Mouse (Mus musculus) hindbrain, embryonic 14.5 days (tissue): ENCODE measurements around the gene Grm4. TPM values are rescaled to one million over a fixed set of nuclear protein-coding genes. Genes with fewer than 3 reads are reported as not detected.
A peak's percentile ranks its signal among the peaks of the same experiment; 100 is the strongest.

Source experiments
- ATAC-seq: fragments of 200-750 bp; cut with Nextera tagmentation; 2 replicates; pipeline ENCODE4 v1.8.0; 2017; ENCODE audit warnings: moderate number of reproducible peaks, mild to moderate bottlenecking, moderate TSS enrichment, moderate library complexity; ENCODE audit not compliant: low FRiP score
- DNase-seq: peaks from one replicate; pipeline ENCODE4 v3.0.0-alpha.2; 2015; ENCODE audit warnings: low spot score
- H3K27ac ChIP-seq: fragments of 300-500 bp; sonication (generic); 2 replicates; pipeline ENCODE4 v1.5.1; 2014; ENCODE audit warnings: mild to moderate bottlenecking, moderate library complexity
- H3K27me3 ChIP-seq: fragments of 300-500 bp; sonication (generic); 2 replicates; pipeline ENCODE4 v1.6.1; 2014; ENCODE audit warnings: mild to moderate bottlenecking, low read length, mixed read lengths; ENCODE audit not compliant: control insufficient read depth, insufficient read depth
- H3K36me3 ChIP-seq: fragments of 300-500 bp; sonication (generic); replicated peaks from 2 replicates; pipeline ENCODE4 v1.6.1; 2014; ENCODE audit not compliant: control insufficient read depth, insufficient read depth
- H3K4me1 ChIP-seq: fragments of 300-500 bp; sonication (generic); replicated peaks from 2 replicates; pipeline ENCODE4 v1.6.1; 2014; ENCODE audit warnings: antibody characterized with exemption, low read length, mixed read lengths; ENCODE audit not compliant: control insufficient read depth, insufficient read depth
- H3K4me2 ChIP-seq: fragments of 300-500 bp; sonication (generic); replicated peaks from 2 replicates; pipeline ENCODE4 v1.6.1; 2014; ENCODE audit warnings: mild to moderate bottlenecking, moderate library complexity
- H3K4me3 ChIP-seq: fragments of 300-500 bp; sonication (generic); replicated peaks from 2 replicates; pipeline ENCODE4 v1.5.1; 2014; ENCODE audit warnings: mild to moderate bottlenecking, low read length
- H3K9ac ChIP-seq: fragments of 300-500 bp; sonication (generic); 2 replicates; pipeline ENCODE4 v1.6.1; 2014
- H3K9me3 ChIP-seq: fragments of 300-500 bp; sonication (generic); 2 replicates; pipeline ENCODE4 v1.6.1; 2016; ENCODE audit warnings: low read length; ENCODE audit not compliant: control insufficient read depth
- WGBS: fragments of 180-500 bp; shearing (Covaris S2); extraction: QIAGEN DNeasy Blood & Tissue Kit; methylation state at CpG from one replicate; pipeline ENCODE4 v1.1.7; 2014; 5-methylcytosine and 5-hydroxymethylcytosine counted together
- polyA plus RNA-seq: library from polyadenylated mRNA; unstranded; fragments of >200 nt; fragmentation: Nextera tagmentation; extraction: Ambion mirVana; gene quantifications from 2 replicates; pipeline ENCODE4 v1.2.1, GENCODE M21; 2014

The Grm4 gene
- polyA plus RNA-seq, 1 experiment from 2014 or later = 9.0 TPM

DNA sequence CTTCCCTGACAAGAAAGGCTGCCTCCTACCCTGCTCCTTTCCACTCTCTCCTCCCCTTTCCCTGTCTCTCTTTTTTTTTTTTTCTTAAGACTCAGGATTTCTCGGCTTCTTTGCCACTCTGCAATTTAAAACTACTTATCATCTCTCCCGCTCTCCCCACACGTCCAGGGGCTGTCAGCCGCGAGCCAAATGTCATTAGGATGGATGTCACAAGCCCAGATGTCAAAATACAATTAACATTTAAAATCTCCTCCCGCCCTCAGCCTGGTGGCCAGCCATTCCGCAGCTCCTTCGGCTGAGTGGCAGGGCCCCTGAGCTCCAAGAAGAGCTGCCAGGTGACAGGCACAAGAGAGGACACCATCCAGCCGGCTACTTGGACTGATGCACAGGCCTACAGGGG, 2.9 kb downstream of the Grm4 start:
- H3K36me3 ChIP-seq = no peaks in the 10 kb centered on the region
- no peak overlapping the region for H3K4me3 ChIP-seq
- WGBS = 10% methylated on average over 9 of the region's 9 CpGs
- H3K4me2 ChIP-seq = no peak overlapping the region
- DNase-seq = no peak
- no peak overlapping the region for H3K9ac ChIP-seq
- H3K27me3 ChIP-seq = peaks cover 19% of the 10 kb centered on the region
- peaks cover 22% of the 10 kb centered on the region; the same call in 1 of the 2 replicates for H3K4me1 ChIP-seq
- no peak for ATAC-seq
- H3K27ac ChIP-seq = 0 out of 2 replicates have a peak overlapping the region, but pooled peaks have one; percentile 14
- H3K9me3 ChIP-seq = no peaks in the 10 kb centered on the region

DNA sequence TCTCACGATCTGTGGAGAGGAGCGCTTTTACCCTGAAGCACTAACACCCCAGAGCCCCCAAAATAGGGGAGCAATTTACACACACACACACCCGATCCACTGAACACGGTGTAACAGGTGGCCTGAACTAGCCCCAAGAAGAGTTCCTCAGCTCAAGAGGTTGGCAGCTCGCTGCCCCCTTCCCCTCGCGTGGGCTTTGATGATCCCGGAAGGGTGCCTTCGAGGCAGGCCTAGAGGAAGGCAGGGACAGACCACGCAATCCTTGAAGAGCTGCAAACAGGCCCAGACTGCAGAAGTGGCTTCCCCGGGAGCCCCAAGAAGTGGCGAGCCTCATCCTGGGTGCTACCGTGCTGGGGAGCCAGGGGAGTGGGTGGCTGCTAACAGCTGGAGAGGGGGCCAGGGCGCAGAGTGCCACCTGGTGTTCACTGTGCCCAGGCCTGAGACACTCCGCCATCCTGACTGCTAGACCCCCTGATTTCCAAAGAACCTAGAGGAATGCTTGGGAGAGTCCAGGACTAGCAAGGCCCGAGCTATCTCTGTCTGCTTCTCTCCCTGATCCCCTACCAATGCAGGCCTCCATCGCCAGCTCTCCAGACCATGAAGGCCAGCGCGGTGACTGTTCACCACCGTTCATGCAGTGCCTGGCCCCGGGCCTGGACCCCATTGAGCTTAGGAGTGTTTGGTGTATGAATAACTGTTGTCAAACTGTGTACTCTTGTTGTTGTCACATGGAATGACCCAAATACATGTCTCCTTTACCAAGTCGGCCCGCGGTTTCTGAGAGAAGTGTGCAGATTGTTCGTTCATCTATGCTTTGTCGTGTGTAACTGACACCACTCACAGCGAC, 7.1 kb downstream of the Grm4 start:
- Histone ChIP-seq H3K27ac (no peak overlapping the region), H3K36me3 (no peaks in the 10 kb centered on the region), H3K4me2 (peak overlapping the region; percentile 97), H3K9ac (no peak overlapping the region), H3K27me3 (peaks cover 9% of the 10 kb centered on the region), H3K4me3 (peak overlapping the region; percentile 70), H3K9me3 (no peaks in the 10 kb centered on the region), H3K4me1 (peaks cover 23% of the 10 kb centered on the region)
- ATAC-seq = 0 out of 2 replicates have a peak, but pooled peaks have one; percentile 21
- WGBS = 31% methylated on average over 27 of the region's 27 CpGs
- no peak for DNase-seq

DNA sequence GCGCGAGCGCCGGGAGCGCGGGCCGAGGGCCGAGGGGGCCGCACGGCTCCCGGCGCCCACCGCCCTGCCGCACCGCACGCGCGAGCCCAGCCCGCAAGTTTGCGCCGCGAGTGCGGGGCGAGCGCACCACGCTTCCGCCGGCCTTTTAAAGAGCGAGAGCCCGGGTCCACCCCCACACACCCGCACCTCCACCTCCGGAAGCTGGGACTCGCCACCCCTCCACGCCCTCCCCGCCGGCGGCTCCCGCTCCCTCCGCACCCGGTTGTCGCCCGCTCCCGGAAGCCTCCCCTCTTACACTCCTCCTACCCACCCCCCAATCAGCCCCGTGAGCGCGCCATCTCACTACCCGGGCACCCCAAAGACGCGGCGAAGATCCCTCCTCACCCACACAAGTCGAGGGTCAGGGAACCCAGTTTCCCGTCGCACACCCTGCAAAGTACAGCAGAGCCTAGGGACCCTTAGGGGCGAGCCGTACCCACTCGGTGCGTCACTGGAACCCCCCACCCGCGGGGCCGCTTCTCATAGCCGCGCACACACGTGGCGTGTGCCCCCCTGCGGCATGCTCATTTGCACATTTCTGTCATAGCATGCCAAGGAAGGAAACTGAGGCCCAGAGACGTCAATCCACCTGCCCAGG, 7.8 kb downstream of the Grm4 start:
- peaks cover 15% of the 10 kb centered on the region for H3K27me3 ChIP-seq
- DNase-seq (no peak), ATAC-seq (peak; percentile 34; the same call in 1 of the 2 replicates)
- peak overlapping the region; percentile 97 for H3K4me2 ChIP-seq
- WGBS = under 1% methylated on average over 35 of the region's 66 CpGs
- H3K27ac ChIP-seq = peak overlapping the region; percentile 66
- no peaks in the 10 kb centered on the region for H3K9me3 ChIP-seq
- peaks cover 16% of the 10 kb centered on the region for H3K4me1 ChIP-seq
- peak overlapping the region; percentile 78 for H3K9ac ChIP-seq
- H3K36me3 ChIP-seq = no peaks in the 10 kb centered on the region
- H3K4me3 ChIP-seq = peak overlapping the region; percentile 70

DNA sequence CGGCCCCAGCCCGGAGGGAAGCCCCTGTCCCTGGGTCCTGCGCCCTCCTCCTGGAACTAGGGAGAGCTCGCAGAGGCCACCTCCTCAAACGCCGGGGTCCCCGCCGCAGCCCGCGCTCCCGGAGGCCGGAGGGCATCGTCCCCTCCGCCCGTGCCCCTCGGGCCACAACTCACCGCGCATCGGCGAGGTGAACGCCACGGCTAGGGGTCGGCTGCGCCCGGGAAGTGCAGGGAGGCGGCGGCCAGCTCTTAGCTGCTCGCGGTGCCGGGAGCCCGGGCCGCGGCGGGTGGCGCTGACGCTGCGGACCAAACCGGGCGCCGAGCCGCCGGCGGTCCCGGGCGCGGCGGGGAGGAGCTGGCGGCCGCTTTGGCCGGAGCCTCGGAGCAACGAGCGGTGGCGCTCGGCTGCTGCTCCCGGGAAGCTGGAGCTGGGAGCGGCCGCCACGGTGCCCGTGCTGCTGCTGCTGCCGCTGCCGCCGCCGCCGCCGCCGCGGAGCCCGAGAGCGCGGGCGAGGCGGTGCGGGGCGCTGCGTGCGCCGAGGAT, 8.5 kb downstream of the Grm4 start:
- ATAC-seq = no peak
- H3K9me3 ChIP-seq = no peaks in the 10 kb centered on the region
- H3K4me3 ChIP-seq = peak overlapping the region; percentile 70
- H3K4me1 ChIP-seq = peaks cover 16% of the 10 kb centered on the region
- WGBS = under 1% methylated on average over 61 of the region's 78 CpGs
- H3K27ac ChIP-seq = peak overlapping the region; percentile 66
- H3K4me2 ChIP-seq = peak overlapping the region; percentile 97
- peak overlapping the region; percentile 78 for H3K9ac ChIP-seq
- H3K27me3 ChIP-seq = peaks cover 16% of the 10 kb centered on the region
- no peak for DNase-seq
- H3K36me3 ChIP-seq = no peaks in the 10 kb centered on the region

DNA sequence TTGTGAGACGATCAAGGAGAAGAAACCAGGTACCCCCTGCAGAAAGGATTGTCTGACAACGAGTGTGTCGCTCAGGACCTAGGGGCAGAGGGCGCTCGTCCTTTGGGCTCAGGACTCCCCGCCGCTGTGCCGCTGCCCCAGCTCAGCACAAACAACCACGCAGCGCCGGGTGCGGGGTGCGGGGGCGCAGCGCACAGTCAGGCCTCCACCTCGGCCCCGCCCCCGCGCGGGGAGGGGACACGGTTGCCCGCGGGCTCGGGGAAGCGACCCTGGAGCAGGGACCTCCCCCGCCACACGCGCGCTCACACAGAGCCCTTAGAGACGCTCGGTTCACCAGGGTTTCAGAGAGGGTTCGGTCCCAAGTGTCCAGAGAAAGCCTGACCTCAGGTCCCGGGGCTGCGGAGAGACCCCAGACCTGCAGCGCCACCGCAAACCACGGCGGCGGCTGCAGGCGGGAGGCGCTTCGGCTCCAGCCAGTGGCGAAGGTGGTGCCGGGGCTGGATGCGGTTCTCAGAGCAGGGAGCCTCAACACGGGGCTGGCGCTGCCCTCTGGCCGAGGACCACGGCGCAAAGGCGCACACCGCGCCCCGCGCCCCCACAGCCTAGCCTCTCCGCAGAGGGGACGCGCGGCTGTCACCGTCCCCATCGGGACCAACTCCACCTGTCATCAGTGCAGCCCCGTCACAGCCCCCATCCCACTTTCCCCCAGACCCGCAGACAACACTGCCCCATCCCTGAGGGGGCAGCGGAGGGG, 9.2 kb downstream of the Grm4 start:
- Histone ChIP-seq H3K27ac (peak overlapping the region; percentile 66; the same call in 1 of the 2 replicates), H3K36me3 (no peaks in the 10 kb centered on the region), H3K9me3 (no peaks in the 10 kb centered on the region), H3K4me2 (peak overlapping the region; percentile 97), H3K27me3 (peaks cover 16% of the 10 kb centered on the region), H3K9ac (peak overlapping the region; percentile 78), H3K4me1 (peaks cover 16% of the 10 kb centered on the region), H3K4me3 (peak overlapping the region; percentile 70)
- ATAC-seq (no peak; the same call in 1 of the 2 replicates), DNase-seq (no peak)
- WGBS = under 1% methylated on average over 57 of the region's 64 CpGs

DNA sequence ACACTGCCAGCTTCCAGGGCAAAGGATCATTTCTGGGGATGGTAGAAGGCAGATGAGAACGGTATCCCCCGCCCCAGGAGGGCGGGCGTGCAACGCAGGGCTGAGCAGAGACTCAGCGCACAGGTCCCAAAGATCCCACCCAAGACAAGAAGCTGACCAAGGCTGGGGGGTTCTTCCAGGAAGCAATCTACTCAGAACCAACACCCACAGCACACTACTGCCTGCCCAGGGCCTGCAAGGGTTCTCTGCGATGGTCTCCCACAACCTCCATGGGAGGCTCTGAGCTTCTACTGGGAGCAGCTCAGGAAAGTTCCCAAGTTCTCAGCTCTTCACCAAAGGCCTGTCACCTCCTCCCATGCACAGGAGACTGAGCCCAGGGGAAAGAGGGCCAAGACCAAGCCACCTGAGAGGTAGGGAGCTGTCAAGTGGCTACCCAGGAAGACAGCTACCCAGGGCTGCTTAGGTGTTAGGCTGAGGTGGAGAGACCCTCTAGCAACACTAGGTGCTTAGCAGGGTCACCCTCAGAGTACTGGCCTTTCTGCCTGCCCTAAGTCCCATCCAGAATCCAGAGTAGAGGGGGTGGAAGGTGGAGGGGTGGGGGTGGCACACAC, 10.0 kb downstream of the Grm4 start:
- no peaks in the 10 kb centered on the region for H3K36me3 ChIP-seq
- peaks cover 16% of the 10 kb centered on the region for H3K4me1 ChIP-seq
- H3K9ac ChIP-seq = peak overlapping the region; percentile 78; the same call in 1 of the 2 replicates
- WGBS = 86% methylated on average over 7 of the region's 7 CpGs
- no peak overlapping the region for H3K27ac ChIP-seq
- H3K4me3 ChIP-seq = peak overlapping the region; percentile 70
- H3K27me3 ChIP-seq = peaks cover 16% of the 10 kb centered on the region
- ATAC-seq = no peak
- H3K9me3 ChIP-seq = no peaks in the 10 kb centered on the region
- peak overlapping the region; percentile 97 for H3K4me2 ChIP-seq
- no peak for DNase-seq

DNA sequence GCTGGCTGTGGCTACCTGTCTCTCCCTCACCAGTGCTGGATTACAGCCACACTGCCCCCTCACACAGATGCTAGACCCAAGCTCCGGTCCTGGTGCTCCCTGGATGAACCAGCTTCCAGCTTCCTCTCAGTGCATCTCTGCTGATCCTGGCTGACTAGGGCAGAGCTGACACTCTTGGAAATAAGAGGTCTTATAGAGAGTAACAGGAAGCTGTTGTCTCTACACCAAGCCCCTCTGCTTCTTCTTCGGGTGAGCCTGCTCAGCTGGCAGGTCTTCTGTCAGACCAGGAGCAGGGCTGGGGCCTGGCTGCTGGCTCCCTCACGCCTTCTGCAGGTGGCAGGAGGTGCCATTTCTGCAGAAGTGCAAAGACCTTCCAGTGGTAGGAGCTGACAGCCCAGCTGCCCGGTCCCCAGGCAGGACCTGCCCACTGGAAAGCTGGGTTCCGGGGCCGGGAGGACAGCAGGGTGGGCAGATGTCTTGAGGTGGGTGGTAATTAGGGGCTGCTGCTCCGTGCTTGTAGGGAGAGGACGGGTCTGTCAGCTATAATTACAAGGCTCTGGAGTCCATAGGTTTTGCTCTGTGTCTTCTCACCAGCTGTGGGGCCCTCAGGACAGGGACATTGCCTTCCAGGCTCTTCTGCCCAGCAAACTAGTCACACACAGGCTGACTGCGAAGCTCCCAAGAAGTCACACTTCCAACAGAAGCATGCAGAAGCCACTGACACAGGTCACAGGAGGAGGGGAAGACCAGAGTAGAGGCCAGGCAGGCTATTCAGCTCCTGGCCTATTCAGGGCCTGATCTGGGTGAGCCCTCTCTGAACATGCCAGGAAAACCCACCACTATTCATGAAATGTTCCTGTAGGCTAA, 10.7 kb downstream of the Grm4 start:
- no peak for ATAC-seq
- peak overlapping the region; percentile 21; the same call in 1 of the 2 replicates for H3K9ac ChIP-seq
- H3K27ac ChIP-seq = no peak overlapping the region
- no peaks in the 10 kb centered on the region for H3K36me3 ChIP-seq
- DNase-seq = no peak
- peak overlapping the region; percentile 97 for H3K4me2 ChIP-seq
- H3K9me3 ChIP-seq = no peaks in the 10 kb centered on the region
- H3K27me3 ChIP-seq = peaks cover 16% of the 10 kb centered on the region
- H3K4me3 ChIP-seq = no peak overlapping the region
- H3K4me1 ChIP-seq = peaks cover 16% of the 10 kb centered on the region
- WGBS = 47% methylated on average over 9 of the region's 9 CpGs

DNA sequence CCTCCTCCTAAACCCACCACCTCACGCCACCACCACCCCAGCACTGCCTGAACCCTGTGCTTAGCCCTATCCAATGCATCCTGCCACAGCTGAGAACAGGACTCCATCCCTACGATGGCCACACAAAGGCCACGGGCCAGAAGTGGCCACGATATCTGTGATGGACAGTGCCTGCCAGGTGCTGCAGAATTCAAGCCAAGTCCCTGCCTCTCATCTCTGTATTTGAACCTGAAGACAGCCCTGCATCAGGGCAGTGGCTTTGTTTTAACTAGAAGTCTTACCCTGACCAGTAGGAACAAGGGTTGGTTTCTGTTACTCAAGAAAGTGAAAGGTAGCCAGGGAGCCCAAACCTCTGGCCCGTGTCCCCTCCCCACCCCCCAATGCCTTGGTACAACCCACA, 12.1 kb downstream of the Grm4 start:
- Histone ChIP-seq H3K36me3 (no peaks in the 10 kb centered on the region), H3K27ac (no peak overlapping the region), H3K9me3 (no peaks in the 10 kb centered on the region), H3K9ac (no peak overlapping the region), H3K4me1 (peaks cover 22% of the 10 kb centered on the region), H3K4me3 (no peak overlapping the region), H3K4me2 (no peak overlapping the region), H3K27me3 (peaks cover 13% of the 10 kb centered on the region)
- DNase-seq (no peak), ATAC-seq (no peak)
- 77% methylated on average over 5 of the region's 5 CpGs for WGBS
